Mouse (Mus musculus): Measurements from ENCODE around the gene Gna14. TPM values are rescaled to one million over a fixed set of nuclear protein-coding genes. Genes with fewer than 3 reads are reported as not detected.

Gene Gna14
- total RNA-seq, 2 experiments from 2014 or later: 0.76 to 0.96 TPM

DNA sequence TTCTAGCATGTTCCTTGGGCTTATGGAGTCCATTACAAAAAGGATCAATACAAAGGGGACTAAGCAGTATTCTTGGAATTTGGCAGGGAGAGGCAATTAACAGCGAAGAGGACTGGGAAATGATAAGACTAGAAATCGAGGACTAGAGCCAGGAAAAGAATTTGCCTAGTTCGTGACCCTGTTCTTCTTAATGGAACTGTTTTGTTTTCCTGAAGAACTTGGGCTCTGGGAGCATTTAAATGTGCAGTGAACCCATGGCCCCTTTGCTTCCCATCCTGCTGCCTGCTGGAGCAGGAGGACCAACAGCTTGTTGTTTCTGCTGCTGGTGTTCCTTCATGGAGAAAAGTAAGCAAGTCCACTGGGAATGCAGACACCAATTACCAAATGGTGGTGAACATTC, 15.3 kb downstream of the Gna14 start:
- no peak for DNase-seq (ENCODE audit: low spot score in 2 of 2)

DNA sequence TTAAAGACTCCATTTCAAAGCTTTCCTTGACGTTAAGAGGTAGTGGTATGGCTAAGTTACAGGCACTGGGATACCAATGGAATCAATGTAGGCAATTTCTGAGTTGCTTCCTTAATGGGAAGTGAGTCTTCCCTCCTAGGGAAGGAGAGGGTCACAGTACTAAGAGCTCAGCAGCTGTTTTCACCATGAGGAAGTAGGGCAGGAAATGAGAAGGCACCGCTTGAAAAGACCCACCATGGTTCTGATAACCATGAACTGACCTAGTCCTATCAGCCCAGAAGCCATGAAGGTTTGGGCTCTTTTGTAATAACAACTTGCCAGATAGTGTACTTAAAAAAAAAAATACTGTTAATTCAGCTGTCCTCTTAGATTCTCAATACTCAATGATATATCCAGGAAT, 20.6 kb downstream of the Gna14 start:
- no peak for DNase-seq (ENCODE audit: low spot score in 2 of 2)

DNA sequence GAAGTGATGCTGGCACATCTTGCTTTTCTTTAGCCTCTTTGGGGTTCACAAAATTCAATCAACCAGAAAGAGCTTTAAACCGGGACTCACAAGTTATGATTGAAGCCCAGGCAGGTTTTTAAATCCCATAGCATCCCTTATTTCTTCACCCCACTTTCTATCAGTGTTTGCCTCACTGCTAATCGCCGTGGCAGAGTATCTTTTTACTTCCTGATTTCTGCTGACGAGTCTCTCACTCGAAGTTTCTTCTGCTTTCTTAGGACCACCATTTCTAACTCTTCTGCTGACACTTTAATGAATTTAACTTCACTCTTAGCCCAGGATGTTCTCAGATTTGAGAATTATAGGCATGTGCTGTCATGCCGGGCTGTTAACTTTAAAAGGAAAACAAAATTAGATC, 21.6 kb downstream of the Gna14 start:
- no peak for DNase-seq (ENCODE audit: low spot score in 2 of 2)

DNA sequence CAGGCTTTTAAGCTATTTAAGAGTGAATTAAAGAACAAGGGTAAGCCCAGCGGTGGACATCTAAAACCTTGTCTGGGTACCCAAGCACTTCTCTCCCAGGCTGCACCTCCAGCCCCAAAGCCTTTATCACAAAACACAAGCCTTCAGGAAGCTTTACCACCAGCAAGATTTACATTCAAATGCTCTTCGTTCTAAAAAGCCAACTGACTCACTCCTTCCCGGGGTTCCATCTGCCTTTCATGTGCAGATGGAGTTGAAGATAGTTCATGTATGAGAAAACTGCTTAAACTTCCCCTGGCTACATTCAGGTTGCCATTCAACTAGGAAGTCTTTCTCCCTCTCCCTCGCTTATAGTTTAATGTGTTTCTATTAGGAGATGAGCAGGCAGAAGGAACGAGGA, 23.8 kb downstream of the Gna14 start:
- no peak for DNase-seq (ENCODE audit: low spot score in 2 of 2)

DNA sequence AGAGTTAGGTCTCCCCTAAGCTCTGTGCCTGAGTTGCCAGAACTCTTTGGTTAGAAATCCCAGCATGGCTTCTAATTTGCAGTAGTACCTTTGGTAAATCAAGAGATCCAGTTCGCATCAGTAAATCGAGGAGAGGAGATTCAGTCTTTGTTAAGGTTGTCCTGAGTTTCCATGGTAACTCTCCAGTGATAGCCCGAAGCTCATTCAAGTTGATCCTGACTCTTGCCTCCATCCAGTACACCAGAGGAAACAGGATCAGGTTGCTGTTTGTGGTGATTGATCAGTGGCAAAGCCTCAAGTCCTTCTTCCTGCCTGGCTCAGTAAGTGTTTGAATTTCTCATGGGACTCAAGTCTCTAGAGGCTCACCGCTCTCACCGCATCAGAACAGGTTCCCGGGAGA, 24.7 kb downstream of the Gna14 start:
- no peak for DNase-seq (ENCODE audit: low spot score in 2 of 2)

DNA sequence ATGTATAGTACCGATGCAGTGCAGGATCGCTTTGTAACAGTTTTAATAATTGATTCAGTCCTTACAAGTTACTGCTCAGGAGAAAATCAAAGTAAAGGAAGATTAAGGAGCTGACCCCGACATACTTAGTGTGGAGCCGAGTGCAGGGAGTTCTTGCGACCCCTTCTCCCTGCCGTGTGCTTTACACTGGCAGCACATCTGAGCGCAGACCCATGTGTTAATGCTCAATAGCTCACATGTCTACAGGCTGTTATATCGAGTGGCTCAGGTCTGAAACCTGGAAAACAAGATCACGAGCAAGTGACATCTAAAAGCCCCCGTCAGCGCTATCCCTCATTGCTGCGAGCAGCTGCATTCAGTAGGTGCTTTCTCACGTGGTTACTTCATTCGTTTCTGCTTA, 25.3 kb downstream of the Gna14 start:
- DNase-seq (ENCODE audit: low spot score in 2 of 2): no peak

DNA sequence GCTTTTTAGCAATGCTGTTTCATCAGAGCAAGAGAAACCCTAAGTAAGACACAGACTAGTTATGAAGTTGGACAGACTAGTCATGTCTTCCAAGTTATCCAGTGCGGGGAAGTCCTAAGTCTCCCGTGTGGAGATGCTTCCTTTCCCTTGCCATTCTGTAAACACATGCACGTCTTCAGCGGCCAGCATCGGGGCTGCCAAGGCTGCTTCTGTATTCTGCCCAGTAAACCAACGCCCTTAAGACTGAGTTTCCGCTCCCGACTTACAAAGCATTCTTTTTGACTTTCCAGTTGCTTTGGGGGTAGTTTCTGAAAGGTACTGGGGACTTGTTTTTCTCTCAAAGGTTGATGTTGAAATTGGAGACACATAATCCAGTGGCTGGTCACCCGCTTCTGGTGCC, 26.9 kb downstream of the Gna14 start:
- no peak for DNase-seq (ENCODE audit: low spot score in 2 of 2)

DNA sequence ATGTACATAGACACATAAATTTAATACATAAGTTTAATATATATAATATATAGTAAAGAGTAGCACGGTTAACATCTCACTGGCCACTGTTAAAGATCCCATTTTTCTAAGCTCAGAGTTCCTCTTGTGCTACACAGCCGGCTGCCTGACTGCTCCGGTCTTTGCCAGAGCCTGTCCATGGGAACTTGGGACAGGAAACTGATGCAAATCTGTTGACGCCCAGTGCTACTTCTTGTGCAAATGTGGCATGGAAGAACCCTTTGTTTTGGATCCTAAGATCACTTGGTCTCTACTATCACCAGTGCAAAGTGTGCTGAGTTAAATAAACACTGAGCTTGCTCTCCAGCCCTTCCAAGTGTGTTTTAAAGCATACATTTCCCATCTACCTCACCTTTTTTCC, 29.2 kb downstream of the Gna14 start:
- no peak for DNase-seq (ENCODE audit: low spot score in 2 of 2)

DNA sequence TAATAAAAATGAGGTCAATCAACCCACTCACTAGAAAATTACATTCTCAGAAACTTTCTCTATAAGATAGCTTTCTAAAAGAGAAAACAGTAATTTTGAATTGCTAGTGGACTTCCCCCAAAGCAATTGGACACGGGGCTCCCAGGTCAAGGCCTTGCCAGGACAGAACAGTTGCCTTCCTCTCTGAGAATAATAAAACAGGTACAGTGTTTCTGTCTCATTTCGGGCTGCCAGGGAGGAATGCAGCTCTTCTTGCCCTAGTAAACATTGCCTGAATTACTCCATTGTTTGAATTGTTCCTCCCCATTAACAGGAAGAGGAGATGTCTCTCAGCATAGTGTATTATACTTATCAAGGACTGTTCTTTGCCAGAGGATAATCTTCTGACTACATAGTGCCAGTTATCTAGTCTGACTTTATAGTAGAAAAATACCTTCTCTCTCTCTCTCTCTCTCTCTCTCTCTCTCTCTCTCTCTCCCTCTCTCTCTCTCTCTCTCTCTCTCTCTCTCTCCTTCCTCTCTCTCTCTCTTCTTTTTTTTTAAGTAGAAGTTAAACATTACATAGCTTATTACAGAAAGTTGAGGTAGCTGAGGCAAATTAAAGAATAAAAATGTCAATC, 33.3 kb downstream of the Gna14 start:
- no peak for DNase-seq (ENCODE audit: low spot score in 2 of 2)

DNA sequence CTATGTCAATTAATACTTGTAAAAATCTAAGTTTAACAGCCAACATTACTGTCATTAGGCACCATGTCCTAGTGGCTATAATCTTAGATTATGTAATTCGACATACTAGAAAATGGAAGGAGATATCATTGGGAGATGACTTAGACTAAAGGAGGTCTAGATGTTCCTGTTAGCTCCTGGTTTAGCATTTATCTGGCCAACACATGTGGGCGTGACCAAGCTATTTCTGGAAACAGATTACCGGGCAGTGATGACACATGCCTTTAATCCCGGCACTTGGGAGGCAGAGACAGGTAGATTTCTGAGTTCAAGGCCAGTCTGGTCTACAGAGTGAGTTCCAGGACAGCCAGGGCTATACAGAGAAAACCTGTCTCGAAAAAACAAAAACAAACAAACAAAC, 37.1 kb downstream of the Gna14 start:
- DNase-seq (ENCODE audit: low spot score in 2 of 2): no peak

DNA sequence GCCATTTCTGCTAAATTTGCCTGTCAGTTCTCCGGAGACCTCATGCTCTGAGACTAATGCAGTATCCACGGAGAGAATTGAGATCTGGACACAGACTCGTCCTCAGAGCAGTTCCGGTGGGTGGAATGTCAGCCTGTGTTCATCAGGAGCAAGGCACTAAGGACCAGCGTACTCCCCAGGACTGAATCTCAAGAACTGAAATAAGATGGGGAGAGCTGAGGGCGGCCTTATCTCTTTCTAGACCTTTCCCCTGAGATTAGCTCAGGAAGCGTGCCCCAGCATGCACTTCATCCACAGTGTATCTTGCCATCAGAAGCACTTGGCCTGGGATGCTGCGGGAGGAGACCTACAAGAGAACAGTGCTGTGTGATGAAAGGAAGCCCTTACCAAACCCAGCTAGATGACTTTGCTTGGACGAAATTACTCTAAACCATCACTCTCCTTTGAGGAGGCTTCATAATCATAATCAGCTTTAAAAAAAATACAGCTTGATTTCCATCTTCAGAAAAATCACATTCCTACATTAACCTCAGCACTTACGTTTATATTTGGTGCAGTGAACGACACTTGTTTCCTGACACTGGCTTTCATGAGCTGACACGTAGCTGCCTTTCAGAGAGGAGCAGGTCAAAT, 41.9 kb downstream of the Gna14 start:
- no peak for DNase-seq (ENCODE audit: low spot score in 2 of 2)

DNA sequence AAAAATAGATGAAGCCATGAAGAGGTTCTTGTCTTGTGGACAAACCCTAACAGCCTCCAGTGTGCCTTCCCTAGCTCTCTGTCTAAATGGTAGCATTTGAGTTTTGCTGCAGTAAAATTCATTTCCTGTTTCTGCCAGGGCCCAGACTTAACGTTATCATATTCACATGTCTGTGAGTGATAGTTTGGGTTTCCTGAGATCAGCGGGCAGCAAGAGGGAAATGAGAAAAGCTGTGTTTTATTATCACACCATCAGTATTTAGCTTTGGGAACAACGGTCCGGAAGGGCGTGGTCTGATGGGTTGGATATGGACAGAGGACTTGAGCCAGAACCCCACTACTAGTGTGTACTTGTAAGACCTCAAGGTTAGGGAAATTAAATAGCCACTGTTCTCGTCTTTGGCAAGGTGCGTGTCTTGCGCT, 42.6 kb downstream of the Gna14 start:
- DNase-seq (ENCODE audit: low spot score in 2 of 2): no peak

DNA sequence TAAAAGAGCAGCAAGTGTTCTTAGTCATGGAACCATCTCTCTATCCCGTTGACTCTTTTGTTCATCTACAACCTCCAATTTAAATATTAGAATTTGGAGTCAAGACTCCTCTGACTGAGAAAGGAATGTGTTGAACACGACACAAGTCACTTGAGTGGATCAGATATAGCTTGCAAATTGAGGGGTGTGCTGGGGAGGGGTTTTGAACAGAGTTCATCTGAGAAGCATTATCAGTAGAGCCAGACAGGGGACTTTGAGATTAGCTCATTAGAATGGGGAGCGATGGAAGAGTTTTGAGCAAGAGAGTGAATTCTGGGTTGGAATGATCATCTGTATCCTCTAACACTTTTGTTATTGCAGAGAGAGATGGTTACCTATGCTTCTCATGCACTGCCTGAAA, 46.5 kb downstream of the Gna14 start:
- no peak for DNase-seq (ENCODE audit: low spot score in 2 of 2)

DNA sequence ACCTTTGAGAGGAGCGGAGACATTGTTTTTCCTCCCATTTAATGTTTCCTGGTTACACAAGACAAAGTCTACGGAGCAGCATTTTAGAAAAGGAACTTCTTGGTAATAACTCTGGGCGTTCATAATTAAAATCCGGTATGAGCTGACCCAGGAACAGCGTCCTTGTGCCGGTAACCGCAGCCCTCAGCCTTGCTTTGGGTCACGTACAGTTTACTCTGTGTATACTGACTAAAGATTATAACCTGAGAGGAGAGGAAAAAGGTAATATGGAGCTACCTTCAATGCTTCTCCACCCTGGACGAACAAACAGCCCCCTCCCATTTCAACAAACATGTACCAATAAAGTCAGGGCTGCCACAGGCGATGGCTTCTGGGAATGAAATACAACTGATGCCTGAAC, 48.7 kb downstream of the Gna14 start:
- no peak for DNase-seq (ENCODE audit: low spot score in 2 of 2)

DNA sequence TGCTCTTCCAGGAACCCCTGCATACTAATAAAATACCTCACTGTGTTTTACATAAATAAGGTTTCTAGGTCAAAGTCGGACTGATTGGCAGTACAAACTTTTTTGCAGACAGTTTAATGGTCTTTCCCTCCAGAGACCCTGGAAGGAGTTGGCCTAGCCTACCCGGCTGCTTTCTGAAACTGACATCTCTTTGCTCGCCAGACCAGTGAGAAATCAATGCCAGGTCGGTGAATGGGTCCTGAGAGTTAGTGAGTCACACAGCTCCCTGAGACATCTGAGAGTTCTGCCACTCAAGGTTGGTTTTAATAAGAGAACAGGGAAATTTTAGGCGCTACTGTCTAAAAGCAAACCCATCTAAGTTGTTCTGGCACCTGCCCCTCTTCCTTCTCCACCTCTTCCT, 49.1 kb downstream of the Gna14 start:
- no peak for DNase-seq (ENCODE audit: low spot score in 2 of 2)

DNA sequence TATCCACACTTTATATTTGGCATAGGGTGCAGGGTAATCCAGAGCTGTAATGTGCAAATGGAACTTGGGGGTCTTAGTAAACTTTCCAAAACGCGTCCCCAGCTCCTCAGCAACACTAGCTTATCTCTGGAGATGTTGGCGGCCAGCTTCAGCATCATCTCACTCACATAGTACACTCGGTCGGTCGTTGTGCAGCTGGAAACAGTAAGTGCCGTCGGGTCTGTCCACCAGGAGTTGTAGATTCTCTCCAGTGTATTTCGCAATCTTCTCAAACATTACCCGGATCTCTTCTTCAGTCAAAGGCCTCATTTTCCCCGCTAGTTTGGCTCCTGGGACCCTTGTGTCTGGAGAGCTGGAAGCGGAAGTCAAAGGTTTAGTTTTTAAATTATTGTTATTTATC, 55.2 kb downstream of the Gna14 start:
- no peak for DNase-seq (ENCODE audit: low spot score in 2 of 2)

DNA sequence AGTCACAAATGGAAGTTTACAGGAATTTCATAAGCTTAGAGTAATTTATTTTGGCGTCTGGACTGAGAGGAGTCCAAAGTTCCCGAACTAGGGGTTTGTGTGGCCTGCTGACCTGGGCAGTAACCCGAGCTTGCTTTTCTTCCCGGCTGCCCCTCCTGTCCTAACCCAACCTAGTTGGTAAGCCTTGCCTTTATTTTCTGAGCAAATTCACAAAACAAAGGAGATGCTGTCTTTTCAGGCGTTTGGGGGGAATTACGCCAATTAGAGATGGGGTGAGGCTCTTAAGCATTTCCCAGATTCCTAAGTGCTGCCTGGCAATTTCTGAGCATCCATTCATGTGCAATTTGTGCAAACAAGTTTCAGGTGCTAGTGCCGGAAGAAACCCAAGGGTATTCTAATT, 55.9 kb downstream of the Gna14 start:
- DNase-seq (ENCODE audit: low spot score in 2 of 2): no peak

DNA sequence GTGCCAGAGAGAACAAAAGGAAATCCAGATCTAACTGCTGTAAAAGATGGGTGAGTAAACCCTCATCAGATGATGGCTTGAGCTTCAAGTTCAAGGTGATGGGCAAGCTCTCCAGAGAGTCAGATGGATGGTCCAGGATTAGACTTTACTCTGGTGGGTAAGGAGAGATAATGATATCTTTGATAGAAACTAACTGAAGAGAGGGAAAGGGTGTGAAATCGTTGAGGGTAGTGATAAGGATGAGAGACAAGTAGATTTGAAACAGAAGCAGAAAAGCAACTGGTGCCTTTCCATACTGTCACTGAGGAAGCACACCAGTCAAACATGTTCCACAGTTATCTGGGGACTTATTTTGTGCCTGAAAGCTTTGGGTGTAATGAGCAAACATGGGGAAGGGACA, 56.9 kb downstream of the Gna14 start:
- DNase-seq (ENCODE audit: low spot score in 2 of 2): no peak

DNA sequence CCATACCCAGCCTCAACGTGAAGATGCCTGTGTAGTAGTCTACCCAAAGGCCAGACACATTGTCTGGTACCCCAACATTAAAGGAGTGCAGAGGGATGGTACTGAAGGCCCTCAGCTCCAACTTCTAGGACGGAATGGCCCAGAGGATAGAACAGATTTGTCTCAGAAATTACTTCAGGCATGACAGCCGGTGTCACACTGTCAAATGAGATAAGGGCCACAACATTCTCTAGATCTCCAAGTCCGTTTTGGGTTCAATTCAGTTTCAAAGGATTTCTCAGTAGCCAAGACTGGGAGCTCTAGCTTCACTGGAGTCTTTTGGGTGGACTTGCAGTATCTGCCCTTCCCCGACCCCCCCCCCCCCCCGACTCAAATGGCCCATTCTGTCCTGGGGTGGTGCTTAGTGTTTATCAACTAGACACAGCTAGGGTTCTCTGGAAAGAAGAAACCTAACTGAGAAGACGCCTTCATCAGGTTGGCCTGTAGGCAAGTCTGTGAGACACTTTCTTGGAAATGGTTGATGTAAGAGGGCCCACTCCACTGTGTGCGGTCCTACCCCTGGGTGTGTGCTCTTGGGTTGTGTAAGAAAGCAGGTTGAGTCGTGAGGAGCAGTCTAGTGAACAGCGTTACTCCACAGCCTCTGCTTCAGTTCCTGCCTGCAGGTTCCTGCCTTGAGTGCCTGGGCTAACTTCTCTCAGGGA, 59.4 kb downstream of the Gna14 start:
- no peak for DNase-seq (ENCODE audit: low spot score in 2 of 2)

DNA sequence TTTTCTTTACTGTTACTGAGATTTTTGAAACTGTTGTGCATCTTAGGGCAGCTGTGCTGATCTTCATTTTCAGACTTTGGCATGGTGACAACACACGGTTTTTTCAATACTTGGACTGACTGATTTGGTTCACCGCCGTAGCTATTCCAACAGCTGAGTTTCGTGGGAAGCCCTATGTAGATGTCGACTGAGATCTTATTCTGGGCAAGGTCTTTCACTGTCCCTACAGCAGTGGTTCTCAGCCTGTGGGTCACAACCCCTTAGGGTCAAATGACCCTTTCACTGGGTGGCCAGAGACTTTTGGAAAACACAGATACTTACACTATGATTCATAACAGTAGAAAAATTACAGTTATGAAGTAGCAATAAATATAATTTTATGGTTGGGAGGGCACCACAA, 60.5 kb downstream of the Gna14 start:
- DNase-seq (ENCODE audit: low spot score in 2 of 2): no peak

DNA sequence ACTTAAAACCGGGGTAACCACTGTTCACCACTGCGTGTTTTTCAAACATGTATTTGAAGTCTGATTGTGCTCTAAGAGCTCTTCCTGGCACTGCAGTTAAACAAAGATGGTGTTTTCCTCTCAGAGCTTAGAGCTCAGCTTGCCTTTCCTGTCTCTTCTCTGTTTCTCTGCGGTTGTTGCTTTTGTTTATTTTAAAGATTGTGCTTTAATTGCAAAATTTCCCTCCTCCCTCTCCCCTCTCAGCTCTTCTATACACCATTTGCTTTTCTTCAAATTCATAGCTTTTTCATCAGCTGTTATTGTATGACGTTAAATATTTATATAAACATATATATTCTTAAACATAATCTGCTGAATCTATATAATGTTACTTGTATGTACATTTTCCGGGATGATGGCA, 66.5 kb downstream of the Gna14 start:
- DNase-seq (ENCODE audit: low spot score in 2 of 2): no peak

DNA sequence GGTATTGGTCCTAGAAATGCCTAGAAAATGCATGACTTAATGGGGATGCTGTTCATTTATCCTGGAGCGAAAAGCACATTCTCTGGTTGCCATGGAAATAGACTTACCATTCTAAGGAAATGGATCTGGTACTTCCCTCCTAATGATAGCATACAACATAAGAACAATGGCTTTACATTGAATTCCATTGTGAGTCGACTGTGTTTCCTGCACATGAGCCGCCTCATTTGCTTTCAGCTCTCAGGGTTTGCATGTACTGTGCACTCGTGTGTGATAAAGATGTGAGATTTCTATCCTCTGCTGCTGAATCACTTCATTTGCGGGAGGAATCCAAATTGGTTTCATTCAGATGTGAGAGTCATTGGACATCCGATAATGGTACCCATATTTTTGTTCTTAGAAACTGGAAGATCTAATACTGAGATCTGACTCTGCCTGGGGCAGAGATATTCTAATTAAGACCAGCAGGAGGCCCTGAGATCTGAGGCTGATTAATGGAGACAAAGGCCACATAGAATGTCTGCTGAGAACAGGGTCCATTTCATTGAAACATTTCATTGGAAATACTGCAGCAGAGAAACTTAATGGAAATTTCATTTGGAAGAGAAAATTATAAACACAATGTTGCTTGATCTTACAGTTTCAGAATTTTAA, 71.3 kb downstream of the Gna14 start:
- no peak for DNase-seq (ENCODE audit: low spot score in 2 of 2)

All from gastrocnemius, postnatal 4 days (tissue).